Mouse (Mus musculus) spleen, adult 2 months (tissue): ENCODE results near the gene Zar1.
"Not testable (repeated sequence)": the region's sequence is repeated elsewhere in the genome, so short reads cannot be mapped to it uniquely, and the experiment has no call there.

ENCODE experiments used
- CTCF ChIP-seq: fragments of 200-500 bp; IDR thresholded peaks from 2 replicates; pipeline ENCODE4 v1.5.1; 2011; ENCODE audit warnings: mild to moderate bottlenecking, inconsistent platforms; ENCODE audit not compliant: insufficient read depth, insufficient read length, insufficient replicate concordance; ENCODE audit errors: extremely low read depth
- POLR2A ChIP-seq: fragments of 200-500 bp; IDR thresholded peaks from 2 replicates; pipeline ENCODE4 v1.6.1; 2011; ENCODE audit warnings: low read depth, low read length, inconsistent platforms

DNA sequence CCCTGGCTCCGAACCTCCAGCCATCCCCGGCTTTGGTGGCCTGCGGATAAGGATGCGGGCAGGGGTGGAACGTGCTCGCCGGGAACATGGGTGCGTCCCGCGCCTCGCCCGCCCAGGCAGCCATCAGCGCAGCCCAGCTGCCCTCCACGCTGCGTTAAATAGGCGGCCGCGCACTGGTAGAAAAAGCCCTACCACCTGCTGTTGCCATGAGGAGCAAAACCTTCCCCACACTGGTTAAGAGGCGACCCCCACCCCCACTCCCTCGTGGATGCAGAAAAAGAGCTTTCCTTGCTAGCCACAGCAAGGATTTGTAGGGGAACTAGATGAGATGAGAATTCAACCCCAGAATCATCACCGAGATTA, at the start of gene Zar1:
- not testable (repeated sequence) for TF ChIP-seq POLR2A, CTCF
